Mouse (Mus musculus): ENCODE measurements around the gene Mblac2. TPM values are rescaled to one million over a fixed set of nuclear protein-coding genes. Genes with fewer than 3 reads are reported as not detected.

The Mblac2 gene
- total and polyA plus RNA-seq, 3 experiments, result 0.58 to 1.2 TPM; not detected in 1

DNA sequence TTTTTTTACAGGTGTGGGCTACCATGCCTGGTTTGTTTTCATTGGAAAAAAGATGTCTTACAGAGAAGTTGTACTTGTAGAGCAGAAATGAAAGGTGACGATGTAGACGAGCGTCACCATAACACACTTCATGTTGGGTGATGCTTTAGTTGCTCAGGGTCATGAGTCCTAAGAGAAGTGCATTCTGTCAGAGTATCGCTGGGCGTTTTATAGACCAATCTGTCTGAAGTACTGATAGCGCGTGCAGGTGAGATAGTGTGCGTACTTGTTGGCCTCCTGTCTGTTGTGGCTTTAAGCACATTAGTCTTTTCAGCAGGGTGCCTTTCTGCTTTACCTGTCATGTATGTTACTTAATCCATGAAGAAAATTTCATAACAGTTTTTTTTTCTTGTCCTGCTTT is 79.0 kb downstream of the Mblac2 start:
- no peak for TF ChIP-seq NELFE (IDR thresholded peaks at IDR 0.05; ENCODE audit: low read depth, low read length)
- no peak for TF ChIP-seq MXI1 (IDR thresholded peaks at IDR 0.05; ENCODE audit: low read depth, low read length)
- TF ChIP-seq NRF1 (IDR thresholded peaks at IDR 0.05; ENCODE audit: insufficient read depth, low read depth, low read length, poor library complexity, severe bottlenecking), result no peak
- no peak for TF ChIP-seq MEF2A (IDR thresholded peaks at IDR 0.05; ENCODE audit: extremely low read depth, insufficient replicate concordance, low read depth, low read length, poor library complexity, severe bottlenecking)
- no peak for TF ChIP-seq BHLHE40 (IDR thresholded peaks at IDR 0.05; ENCODE audit: borderline replicate concordance, low read depth, low read length)
- TF ChIP-seq USF1 (IDR thresholded peaks at IDR 0.05; ENCODE audit: low read depth, low read length), result no peak
- TF ChIP-seq KAT2A (conservative IDR thresholded peaks at IDR 0.05; ENCODE audit: low read depth, low read length), result no peak
- TF ChIP-seq ETS1 (IDR thresholded peaks at IDR 0.05; ENCODE audit: low read depth, low read length), result no peak
- TF ChIP-seq CHD2 (IDR thresholded peaks at IDR 0.05; ENCODE audit: low read length), result no peak
- TF ChIP-seq POLR2AphosphoS5 (IDR thresholded peaks at IDR 0.05; ENCODE audit: borderline replicate concordance, low read depth, low read length), result no peak
- Histone ChIP-seq H3K9me3 (replicated peaks; ENCODE audit: insufficient read depth, low read length) (no peaks in the 10 kb centered on the region), H3K27me3 (ENCODE audit: control insufficient read depth in 1 of 2, insufficient read depth in 2 of 2, low read length in 2 of 2) (no peaks in the 10 kb centered on the region), H3K27ac (ENCODE audit: control insufficient read depth, low read depth, low read length) (no peak overlapping the region), H3K4me3 (ENCODE audit: control insufficient read depth in 1 of 2, insufficient read depth in 1 of 2, low read depth in 2 of 2, low read length in 2 of 2) (no peak overlapping the region), H3K36me3 (ENCODE audit: control insufficient read depth in 1 of 2, insufficient read depth in 2 of 2, low read length in 2 of 2) (peaks cover 6 to 10% of the 10 kb centered on the region in 2 experiments), H3K79me2 (ENCODE audit: control insufficient read depth, insufficient read depth, low read length, poor library complexity) (peaks cover 4% of the 10 kb centered on the region; the same call in 1 of the 2 replicates), H3K4me1 (ENCODE audit: control insufficient read depth in 1 of 2, insufficient read depth in 2 of 2, low read length in 2 of 2) (peaks cover 0 to 6% of the 10 kb centered on the region in 2 experiments; a peak in 2 of 4 replicates), H3K9ac (ENCODE audit: control insufficient read depth, low read depth, low read length, poor library complexity, severe bottlenecking) (no peak overlapping the region)
- DNase-seq (ENCODE audit: low read depth, low spot score), result no peak

- Histone ChIP-seq H3K36me3 (ENCODE audit: control insufficient read depth in 1 of 2, insufficient read depth in 2 of 2, low read length in 2 of 2) (peaks cover 6 to 8% of the 10 kb centered on the region in 2 experiments), H3K9me3 (replicated peaks; ENCODE audit: insufficient read depth, low read length) (no peaks in the 10 kb centered on the region), H3K9ac (ENCODE audit: control insufficient read depth, low read depth, low read length, poor library complexity, severe bottlenecking) (no peak overlapping the region), H3K4me3 (ENCODE audit: control insufficient read depth in 1 of 2, insufficient read depth in 1 of 2, low read depth in 2 of 2, low read length in 2 of 2) (no peak overlapping the region), H3K27ac (ENCODE audit: control insufficient read depth, low read depth, low read length) (no peak overlapping the region), H3K79me2 (ENCODE audit: control insufficient read depth, insufficient read depth, low read length, poor library complexity) (no peaks in the 10 kb centered on the region; the same call in 1 of the 2 replicates), H3K4me1 (ENCODE audit: control insufficient read depth in 1 of 2, insufficient read depth in 2 of 2, low read length in 2 of 2) (peaks cover 0 to 6% of the 10 kb centered on the region in 2 experiments; a peak in 2 of 4 replicates), H3K27me3 (ENCODE audit: control insufficient read depth in 1 of 2, insufficient read depth in 2 of 2, low read length in 2 of 2) (no peaks in the 10 kb centered on the region)
- no peak for DNase-seq (ENCODE audit: low read depth, low spot score)
- TF ChIP-seq RAD21 (IDR thresholded peaks at IDR 0.05; ENCODE audit: low read depth, low read length) (no peak), UBTF (IDR thresholded peaks at IDR 0.05; ENCODE audit: borderline replicate concordance, insufficient read depth, low read depth, low read length) (no peak), CHD2 (IDR thresholded peaks at IDR 0.05; ENCODE audit: low read length) (no peak), ZNF384 (IDR thresholded peaks at IDR 0.05; ENCODE audit: low read depth, low read length) (no peak), POLR2AphosphoS2 (IDR thresholded peaks at IDR 0.05; ENCODE audit: low read length) (no peak), POLR2AphosphoS5 (IDR thresholded peaks at IDR 0.05; ENCODE audit: borderline replicate concordance, low read depth, low read length) (no peak), ETS1 (IDR thresholded peaks at IDR 0.05; ENCODE audit: low read depth, low read length) (no peak)
Measured at GRCm38 (mm10) chr13:81791861-81792260, 80.7 kb downstream of the Mblac2 start.
